Mouse (Mus musculus) neural tube, embryonic 11.5 days (tissue): ENCODE data around the gene Cep164. TPM values are rescaled to one million over a fixed set of nuclear protein-coding genes. Genes with fewer than 3 reads are reported as not detected.
"Not testable (repeated sequence)": the region's sequence is repeated elsewhere in the genome, so short reads cannot be mapped to it uniquely, and the experiment has no call there.

ENCODE experiments used
- ATAC-seq: fragments of 200-750 bp; cut with Nextera tagmentation; 2 replicates; pipeline ENCODE4 v1.8.0; 2017; ENCODE audit warnings: moderate number of reproducible peaks, mild to moderate bottlenecking, moderate TSS enrichment, moderate library complexity; ENCODE audit not compliant: insufficient read depth, low FRiP score, low TSS enrichment
- DNase-seq: peaks from one replicate; pipeline ENCODE4 v3.0.0-alpha.2; 2015; ENCODE audit warnings: low spot score
- H3K27ac ChIP-seq: fragments of 300-500 bp; sonication (generic); 2 replicates; pipeline ENCODE4 v1.5.1; 2014; ENCODE audit warnings: low read depth, mild to moderate bottlenecking, low read length
- H3K27me3 ChIP-seq: fragments of 300-500 bp; sonication (generic); 2 replicates; pipeline ENCODE4 v1.6.1; 2014; ENCODE audit warnings: mild to moderate bottlenecking, low read length, mixed read lengths; ENCODE audit not compliant: control insufficient read depth, insufficient read depth
- H3K36me3 ChIP-seq: fragments of 300-500 bp; sonication (generic); 2 replicates; pipeline ENCODE4 v1.6.1; 2014; ENCODE audit warnings: mild to moderate bottlenecking, low read length, moderate library complexity, mixed read lengths; ENCODE audit not compliant: control insufficient read depth, insufficient read depth
- H3K4me1 ChIP-seq: fragments of 300-500 bp; sonication (generic); 2 replicates; pipeline ENCODE4 v1.6.1; 2014; ENCODE audit warnings: low read length, mixed read lengths; ENCODE audit not compliant: control insufficient read depth, insufficient read depth
- H3K4me2 ChIP-seq: fragments of 300-500 bp; sonication (generic); 2 replicates; pipeline ENCODE4 v1.6.1; 2014; ENCODE audit warnings: low read depth, mild to moderate bottlenecking, moderate library complexity
- H3K4me3 ChIP-seq: fragments of 300-500 bp; sonication (generic); 2 replicates; pipeline ENCODE4 v1.5.1; 2014; ENCODE audit warnings: low read depth, low read length
- H3K9ac ChIP-seq: fragments of 300-500 bp; sonication (generic); 2 replicates; pipeline ENCODE4 v1.6.1; 2014; ENCODE audit warnings: mild to moderate bottlenecking, low read length
- H3K9me3 ChIP-seq: fragments of 300-500 bp; sonication (generic); 2 replicates; pipeline ENCODE4 v1.6.1; 2016; ENCODE audit warnings: low read length; ENCODE audit not compliant: control insufficient read depth
- WGBS: fragments of 180-500 bp; shearing (Covaris S2); extraction: QIAGEN DNeasy Blood & Tissue Kit; methylation state at CpG from one replicate; pipeline ENCODE4 v1.1.7; 2014; 5-methylcytosine and 5-hydroxymethylcytosine counted together
- polyA plus RNA-seq: library from polyadenylated mRNA; unstranded; fragments of >200 nt; fragmentation: Nextera tagmentation; extraction: Ambion mirVana; gene quantifications from 2 replicates; pipeline ENCODE4 v1.2.1, GENCODE M21; 2014

Gene Cep164
- polyA plus RNA-seq, 1 experiment from 2014 or later = 14.0 TPM

DNA sequence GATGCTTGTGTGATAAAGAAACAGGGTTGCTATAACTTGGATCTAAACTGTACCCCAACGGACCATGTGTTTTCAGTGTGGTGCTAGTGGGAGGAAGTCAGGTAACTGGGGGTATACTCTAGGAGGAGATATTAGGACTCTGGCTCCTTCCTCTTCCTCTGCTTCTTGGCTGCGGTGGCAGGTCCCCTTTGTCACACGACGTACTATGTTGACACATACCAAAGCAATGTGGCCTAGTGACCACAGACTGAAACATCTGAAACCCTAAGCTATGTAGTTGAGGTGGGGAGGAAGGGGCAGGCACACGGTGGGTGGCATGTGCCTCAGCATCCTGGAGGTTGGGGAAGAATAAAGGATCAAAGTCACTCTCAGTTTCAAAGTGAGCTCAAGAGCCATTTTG lies 22.8 kb upstream of the Cep164 start:
- no peak for DNase-seq
- H3K27me3 ChIP-seq = no peaks in the 10 kb centered on the region
- H3K4me2 ChIP-seq = no peak overlapping the region

DNA sequence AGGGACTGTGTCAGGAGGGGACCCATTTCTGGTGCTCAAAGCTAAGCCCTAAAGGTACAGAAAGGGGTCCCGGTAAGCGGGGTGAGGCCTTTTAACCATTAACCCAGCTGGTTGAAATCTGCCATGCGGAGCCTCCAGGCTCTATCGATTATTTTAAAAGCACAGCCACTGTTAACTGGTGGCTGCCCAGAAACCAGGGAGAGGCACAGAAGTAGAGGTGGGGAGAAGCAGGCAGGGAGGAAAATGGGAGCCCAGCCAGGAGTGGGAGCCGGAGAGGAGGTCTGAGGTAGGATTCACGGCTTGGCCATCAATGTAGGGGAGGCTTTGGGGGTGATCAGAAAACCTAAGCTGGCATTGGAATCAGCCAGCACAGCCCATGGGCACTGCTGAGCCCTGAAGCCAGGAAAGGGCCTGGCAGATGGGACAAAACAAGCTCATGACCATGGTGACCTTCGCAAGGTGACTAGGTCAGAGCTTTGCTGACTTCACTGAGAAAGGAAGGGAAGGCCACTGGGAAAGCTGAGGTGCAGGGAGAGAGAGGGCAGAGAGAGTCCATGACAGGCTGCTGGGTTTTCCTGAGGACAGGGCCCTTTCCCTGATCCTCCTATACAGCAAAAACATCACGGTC lies 22.2 kb upstream of the Cep164 start:
- 90% methylated on average over 8 of the region's 8 CpGs for WGBS
- no peaks in the 10 kb centered on the region for H3K9me3 ChIP-seq
- no peaks in the 10 kb centered on the region for H3K27me3 ChIP-seq
- no peak for DNase-seq
- H3K9ac ChIP-seq = no peak overlapping the region; the same call in 1 of the 2 replicates
- no peak overlapping the region for H3K27ac ChIP-seq
- H3K36me3 ChIP-seq = no peaks in the 10 kb centered on the region
- ATAC-seq = no peak
- H3K4me1 ChIP-seq = no peaks in the 10 kb centered on the region
- H3K4me3 ChIP-seq = no peak overlapping the region
- no peak overlapping the region for H3K4me2 ChIP-seq

More for the DNA sequence above, 22.8 kb upstream of the Cep164 start:
- H3K27ac ChIP-seq = no peak overlapping the region
- no peak overlapping the region for H3K4me3 ChIP-seq
- H3K36me3 ChIP-seq = no peaks in the 10 kb centered on the region
- ATAC-seq = no peak
- H3K9me3 ChIP-seq = no peaks in the 10 kb centered on the region
- no peaks in the 10 kb centered on the region for H3K4me1 ChIP-seq
- H3K9ac ChIP-seq = no peak overlapping the region
- WGBS = 70% methylated on average over 5 of the region's 5 CpGs

DNA sequence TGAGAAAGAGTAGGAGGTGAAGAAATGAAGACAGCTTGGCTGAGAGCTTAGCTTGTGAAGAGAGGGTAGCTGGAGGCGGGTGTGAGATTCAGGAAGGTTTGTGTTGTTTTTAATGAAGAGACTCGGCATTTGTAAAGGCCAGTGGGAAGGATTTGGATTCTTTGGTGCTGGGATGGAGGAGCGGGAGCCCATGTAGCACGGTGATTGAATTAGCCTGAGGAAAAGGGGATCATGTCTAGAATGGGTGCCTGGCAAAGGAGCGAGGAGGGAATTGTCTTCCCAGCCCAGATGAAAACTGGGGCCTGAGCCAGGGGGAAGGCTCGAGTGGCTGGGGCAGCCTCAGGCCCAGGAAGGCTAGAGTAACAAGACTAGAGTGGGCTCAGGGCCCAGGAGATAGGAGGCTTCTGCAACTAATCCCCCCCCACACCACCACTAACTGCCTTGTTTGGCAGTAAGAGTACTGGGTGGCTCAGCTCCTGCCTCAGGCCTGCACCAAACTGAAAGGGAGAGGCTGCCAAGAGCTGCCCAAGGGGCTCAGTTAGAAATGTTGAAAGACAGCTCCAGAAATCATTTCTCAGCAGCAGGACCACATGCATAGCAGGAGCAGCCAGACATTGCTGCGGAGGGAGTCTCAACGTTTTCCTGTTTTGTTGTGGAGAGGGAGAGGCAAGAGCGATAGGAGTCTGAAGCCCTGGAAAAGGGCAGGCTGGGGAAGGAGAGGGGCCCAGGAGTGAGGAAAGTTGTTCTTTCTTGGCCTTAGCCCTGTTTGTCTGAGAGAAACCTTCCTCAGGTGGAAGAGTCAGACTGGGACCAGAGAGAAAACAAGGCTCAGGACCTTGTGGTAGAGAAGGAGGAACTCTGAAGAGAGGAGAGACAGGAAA lies 21.3 kb upstream of the Cep164 start:
- no peak for ATAC-seq
- no peaks in the 10 kb centered on the region for H3K9me3 ChIP-seq
- no peak for DNase-seq
- no peak overlapping the region for H3K27ac ChIP-seq
- no peak overlapping the region for H3K9ac ChIP-seq
- H3K4me3 ChIP-seq = no peak overlapping the region
- no peaks in the 10 kb centered on the region for H3K36me3 ChIP-seq
- H3K4me2 ChIP-seq = no peak overlapping the region
- 79% methylated on average over 9 of the region's 9 CpGs for WGBS
- no peaks in the 10 kb centered on the region for H3K4me1 ChIP-seq
- H3K27me3 ChIP-seq = no peaks in the 10 kb centered on the region

DNA sequence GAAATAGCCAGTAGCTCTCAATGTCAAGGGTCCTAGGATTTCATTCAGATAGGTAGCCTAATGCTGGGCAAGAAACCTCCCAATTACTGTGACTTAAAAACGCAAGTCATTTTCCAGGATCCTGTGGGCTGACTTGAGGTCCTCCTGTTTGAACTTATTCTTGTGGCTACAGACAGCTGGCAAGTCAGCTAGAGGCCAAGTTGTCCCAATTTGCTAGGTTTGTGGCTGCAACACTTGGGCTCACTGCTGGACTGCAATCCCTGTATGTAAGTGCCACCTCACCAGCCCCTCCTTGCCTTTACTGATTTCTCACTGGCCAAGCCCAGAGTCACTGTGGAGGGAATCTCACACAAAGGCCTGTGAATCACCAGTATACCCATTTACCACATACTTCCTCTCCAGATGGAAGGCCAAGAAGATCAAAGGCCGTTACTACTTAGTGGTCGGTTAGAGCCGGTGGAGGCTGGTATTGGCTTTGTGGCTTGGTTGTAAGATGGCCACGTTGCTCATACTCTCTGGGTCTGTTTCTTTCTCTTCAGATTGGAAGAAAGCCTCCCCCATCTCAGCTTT lies 18.5 kb upstream of the Cep164 start:
- no peak overlapping the region for H3K27ac ChIP-seq
- H3K4me1 ChIP-seq = no peaks in the 10 kb centered on the region
- no peak overlapping the region for H3K4me3 ChIP-seq
- H3K4me2 ChIP-seq = no peak overlapping the region
- no peaks in the 10 kb centered on the region for H3K9me3 ChIP-seq
- H3K9ac ChIP-seq = no peak overlapping the region
- no peaks in the 10 kb centered on the region for H3K27me3 ChIP-seq
- WGBS = 74% methylated on average over 5 of the region's 5 CpGs
- ATAC-seq (no peak), DNase-seq (no peak)
- H3K36me3 ChIP-seq = no peaks in the 10 kb centered on the region

DNA sequence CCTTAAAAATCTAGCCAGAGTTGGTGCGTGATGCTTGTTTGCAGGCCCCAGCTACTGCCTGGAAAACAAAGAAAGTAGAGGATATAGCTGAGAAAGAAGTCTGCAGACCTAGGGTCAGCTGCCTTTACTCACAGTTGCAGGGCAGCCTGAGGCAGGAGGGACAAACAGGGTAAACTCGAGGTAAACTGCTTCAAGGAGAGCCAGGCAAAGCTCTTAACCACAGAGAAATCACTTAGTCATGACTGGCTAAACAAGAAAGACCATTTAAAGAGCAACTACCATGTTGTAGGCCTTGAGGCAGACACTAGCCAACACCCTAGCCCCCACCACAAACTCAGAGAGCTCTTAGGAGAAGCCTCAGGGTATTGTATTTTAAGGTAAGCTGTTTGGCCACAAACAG lies 17.7 kb upstream of the Cep164 start:
- not testable (repeated sequence) for H3K27ac ChIP-seq, H3K9ac ChIP-seq, ATAC-seq, H3K4me1 ChIP-seq, DNase-seq, H3K4me2 ChIP-seq, H3K27me3 ChIP-seq, H3K9me3 ChIP-seq, H3K36me3 ChIP-seq, H3K4me3 ChIP-seq
- WGBS = 74% methylated on average over 2 of the region's 2 CpGs

DNA sequence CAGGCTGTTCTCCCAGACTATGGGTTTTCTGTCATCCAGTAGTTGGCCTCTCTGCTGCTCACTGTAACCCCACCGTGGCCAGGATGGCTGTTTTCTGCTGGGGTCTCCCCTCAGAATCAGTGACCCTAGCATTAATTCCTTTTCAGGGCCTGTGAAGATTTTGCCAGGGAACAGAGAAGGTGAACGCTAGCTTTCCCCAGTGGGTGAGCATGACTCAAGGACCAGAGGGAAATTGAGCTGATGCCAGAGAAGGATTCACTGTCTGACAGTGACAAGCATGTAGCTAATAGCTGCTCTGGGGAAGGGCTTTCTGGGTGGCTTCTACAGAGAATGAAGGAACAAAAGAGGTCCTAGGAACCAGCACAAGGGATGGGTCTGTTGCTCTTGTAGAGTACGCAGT lies 17.1 kb upstream of the Cep164 start:
- ATAC-seq = no peak

DNA sequence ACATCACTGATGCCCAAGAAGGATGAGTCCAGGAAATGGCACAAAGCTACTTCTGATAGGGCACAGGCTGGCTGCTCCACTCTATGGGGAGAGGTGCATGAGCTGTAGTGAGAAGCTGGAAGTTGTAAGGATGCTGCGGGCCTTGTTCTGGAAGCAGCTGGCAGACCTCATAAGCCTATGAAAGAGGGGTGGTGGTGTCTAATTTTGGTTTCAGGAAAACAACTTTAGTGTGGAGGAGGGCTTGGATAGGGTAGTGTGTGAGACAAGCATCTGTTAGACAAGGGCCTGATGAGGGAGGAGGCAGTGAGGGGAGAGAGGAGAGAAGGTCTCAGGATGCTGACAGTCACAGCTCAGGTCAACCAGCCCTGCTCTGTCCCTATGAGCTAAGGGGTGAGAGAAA lies 15.3 kb upstream of the Cep164 start:
- Histone ChIP-seq H3K4me3 (no peak overlapping the region), H3K36me3 (no peaks in the 10 kb centered on the region), H3K9me3 (no peaks in the 10 kb centered on the region), H3K27ac (no peak overlapping the region), H3K9ac (no peak overlapping the region), H3K27me3 (no peaks in the 10 kb centered on the region), H3K4me1 (peaks cover 11% of the 10 kb centered on the region), H3K4me2 (no peak overlapping the region)
- ATAC-seq (no peak), DNase-seq (no peak)
- WGBS = 94% methylated on average over 1 of the region's 1 CpGs

More for the DNA sequence above, 17.1 kb upstream of the Cep164 start:
- Histone ChIP-seq H3K9ac (no peak overlapping the region), H3K4me3 (no peak overlapping the region), H3K4me2 (no peak overlapping the region), H3K27me3 (no peaks in the 10 kb centered on the region), H3K36me3 (no peaks in the 10 kb centered on the region), H3K27ac (no peak overlapping the region), H3K9me3 (no peaks in the 10 kb centered on the region), H3K4me1 (no peaks in the 10 kb centered on the region)
- no peak for DNase-seq
- WGBS = 94% methylated on average over 3 of the region's 3 CpGs

DNA sequence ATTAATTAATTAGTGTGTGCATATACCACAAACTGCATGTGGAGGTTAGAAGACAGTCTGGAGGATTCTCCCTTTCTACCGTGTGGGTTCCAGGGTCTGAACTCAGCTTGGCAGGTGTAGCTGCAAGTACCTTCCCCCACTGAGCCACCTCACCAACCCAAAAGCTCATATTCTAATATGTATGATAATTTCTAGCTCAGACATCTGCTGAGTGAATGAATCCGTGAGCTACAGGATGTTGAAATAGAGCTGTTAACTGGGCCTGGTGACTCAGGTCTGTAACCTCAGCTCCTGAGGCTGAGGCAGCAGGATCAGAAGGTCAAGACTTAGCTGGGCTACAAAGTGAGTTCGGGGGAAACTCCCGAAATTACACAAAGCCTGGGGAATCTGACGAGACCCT lies 14.5 kb upstream of the Cep164 start:
- Histone ChIP-seq H3K27me3 (no peaks in the 10 kb centered on the region), H3K4me1 (peaks cover 11% of the 10 kb centered on the region), H3K27ac (no peak overlapping the region), H3K9me3 (no peaks in the 10 kb centered on the region), H3K9ac (no peak overlapping the region), H3K4me2 (no peak overlapping the region), H3K4me3 (no peak overlapping the region), H3K36me3 (no peaks in the 10 kb centered on the region)
- DNase-seq = no peak
- 85% methylated on average over 5 of the region's 5 CpGs for WGBS
- no peak for ATAC-seq
